Mouse (Mus musculus) yolk sac, embryonic 10.5 days (tissue): ENCODE measurements at regions not wholly inside any gene's neighbourhood (a gene's known extent, or its start where the extent isn't known, plus 50 kb on each side); places are given as distances from the start of the nearest gene placed in this dataset.

Source experiments
- DNase-seq: peaks from one replicate; pipeline ENCODE4 v3.0.0-alpha.2; 2017; ENCODE audit warnings: low spot score

DNA sequence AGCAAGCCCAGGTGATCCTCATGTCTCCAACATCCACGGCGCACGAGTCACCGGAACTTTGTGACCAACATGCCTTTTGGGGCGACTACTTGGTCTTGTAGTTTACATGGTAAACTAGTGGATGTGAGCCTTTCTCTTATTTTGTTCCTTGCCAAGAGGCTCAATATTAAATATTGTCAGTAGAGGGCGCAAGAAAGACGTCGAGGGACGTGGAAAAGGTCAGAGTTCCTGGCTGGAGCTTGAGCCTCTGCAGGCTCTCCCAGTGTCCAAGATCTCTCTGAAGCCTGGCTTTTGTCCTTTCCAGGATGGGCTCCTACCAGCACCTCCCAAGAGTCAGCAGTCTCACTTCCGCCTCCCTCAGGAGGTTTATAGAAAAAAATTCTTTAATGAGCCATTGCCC, 458.8 kb downstream of the Tmem182 start:
- DNase-seq = no peak

DNA sequence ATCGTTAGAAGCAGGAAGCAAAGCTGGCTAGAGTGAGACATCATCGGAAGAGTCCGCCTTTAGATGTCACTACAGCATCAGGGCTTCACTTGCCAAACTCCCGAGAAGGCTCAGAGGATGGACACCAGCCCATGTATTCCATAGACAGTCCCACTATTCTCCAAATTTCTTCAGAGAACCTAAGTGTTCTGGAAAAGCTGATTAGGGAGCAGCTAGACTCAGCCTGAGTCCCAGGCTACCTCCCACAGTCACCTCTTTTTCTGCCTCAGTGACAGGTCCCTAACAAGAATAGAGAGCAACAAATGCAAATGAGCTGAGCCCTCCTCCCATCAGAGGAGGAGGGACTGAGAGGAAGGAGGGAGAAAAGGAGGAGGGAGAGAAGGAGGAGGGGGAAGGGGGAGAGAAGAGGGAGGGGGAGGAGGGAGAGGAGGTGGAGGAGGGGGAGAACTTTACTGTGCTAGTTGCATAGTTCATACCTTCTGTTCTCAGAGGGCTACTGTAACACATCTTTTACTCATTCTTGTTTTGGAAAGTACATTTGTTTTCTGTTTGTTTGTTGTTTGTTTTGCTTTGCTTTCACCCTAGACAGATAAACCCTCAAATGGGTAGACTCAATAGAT, 465.8 kb downstream of the Tmem182 start:
- no peak for DNase-seq

DNA sequence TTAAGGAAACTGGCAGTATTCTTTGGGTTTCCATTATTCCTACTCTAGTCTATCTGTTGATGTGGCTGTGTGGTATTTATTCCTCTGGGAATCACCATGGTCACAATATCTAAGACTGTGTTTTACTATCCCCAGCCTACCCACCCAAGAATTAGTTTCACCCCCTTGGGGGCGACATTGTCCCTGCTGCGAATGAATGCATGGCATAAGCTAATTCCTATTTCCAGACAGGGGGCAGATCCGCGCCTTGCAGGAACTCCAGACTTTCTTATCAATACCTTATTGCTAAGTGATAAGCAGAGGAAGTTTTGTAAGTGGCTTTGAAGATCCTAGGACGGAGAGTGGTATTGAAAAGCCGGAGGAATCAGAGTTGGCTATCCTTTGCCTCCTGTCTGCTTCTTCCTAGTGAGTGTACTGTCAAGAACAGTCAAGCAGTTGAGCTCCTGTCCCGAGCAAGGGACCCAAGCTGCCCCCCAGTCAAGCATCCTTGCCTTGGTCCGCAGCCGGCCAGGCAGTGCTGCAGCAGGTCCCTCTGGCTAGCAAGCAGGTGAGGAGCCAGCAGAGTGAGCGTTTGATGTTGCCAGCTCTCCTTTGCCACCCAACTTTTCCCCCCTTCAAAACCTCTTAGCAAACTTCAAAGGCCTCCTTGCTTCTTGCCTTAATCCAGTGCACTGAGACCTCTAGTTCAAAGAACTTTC, 469.3 kb downstream of the Tmem182 start:
- DNase-seq = peak; percentile 2

DNA sequence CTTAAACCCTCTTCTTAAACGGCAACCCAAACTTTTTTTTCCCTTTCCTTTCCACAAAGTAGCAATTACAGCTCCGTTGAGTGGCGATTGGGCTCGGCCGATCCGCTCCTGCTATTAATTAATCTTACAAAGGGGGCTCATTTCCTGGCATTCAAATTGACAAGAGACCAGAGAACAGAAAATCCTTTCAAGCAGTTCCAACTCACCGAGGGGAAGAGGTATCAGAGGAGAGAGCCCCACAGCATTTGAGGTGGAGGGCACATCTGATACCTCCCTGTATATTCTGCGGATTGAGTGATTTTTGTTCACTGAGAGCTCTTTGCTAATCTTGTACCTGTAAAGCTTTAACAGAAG, 469.8 kb downstream of the Tmem182 start:
- DNase-seq = no peak

DNA sequence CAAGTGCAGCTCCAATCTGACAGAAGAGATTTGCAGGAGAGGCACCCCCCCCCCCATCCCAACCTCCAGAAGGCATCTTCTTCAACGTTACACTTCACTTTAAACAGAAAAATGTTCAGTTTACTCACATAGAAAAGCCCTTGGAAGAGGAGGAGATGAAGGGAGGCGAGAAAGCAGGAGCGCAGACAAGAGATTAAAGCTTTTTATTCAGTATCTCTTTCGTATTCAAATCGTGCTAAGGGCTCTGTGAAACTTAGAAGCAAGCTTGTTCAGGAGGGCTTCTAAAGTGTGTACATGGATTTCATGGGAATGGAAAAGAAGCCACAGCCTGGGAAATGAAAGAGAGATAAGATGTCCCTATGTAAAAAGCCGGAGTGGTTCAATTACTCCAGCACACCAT, 470.2 kb downstream of the Tmem182 start:
- no peak for DNase-seq

DNA sequence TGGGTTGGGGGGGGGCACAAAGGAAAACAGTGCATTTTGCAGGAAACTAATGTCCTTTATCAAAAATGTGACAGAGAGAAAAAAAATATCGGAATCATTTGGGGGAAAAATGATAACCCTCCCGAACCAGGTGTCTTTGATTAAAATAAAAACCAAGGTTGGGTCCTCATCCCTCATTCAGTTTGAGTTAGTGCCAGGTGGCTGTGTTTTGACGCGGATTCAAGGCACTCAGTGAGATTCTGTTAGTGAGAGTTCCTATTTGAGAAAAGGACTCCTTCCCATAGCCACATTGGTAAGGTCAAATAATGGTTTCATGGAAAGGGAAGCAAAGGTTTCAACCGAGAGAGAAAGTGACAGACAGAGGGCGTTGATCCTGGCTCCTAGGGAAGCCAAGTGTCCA, 470.9 kb downstream of the Tmem182 start:
- DNase-seq = no peak

DNA sequence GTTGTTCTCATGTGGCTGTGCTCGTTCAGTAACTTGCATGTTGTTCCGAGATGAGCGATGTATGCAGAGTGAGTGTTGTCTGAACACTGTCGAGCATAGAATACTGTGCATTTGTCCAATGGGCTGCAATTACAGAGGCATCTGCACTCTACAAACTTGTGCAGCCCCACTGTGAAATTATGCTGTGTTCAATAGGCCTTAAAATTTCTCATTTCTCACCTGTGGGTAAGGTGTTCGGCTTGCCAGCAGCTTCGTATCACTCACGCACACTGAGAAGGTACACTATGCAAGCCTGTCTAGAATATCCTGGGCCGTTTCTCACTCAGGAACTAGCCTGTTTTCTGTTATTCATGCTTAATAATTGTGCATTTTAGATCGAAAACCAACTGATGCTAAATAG, 479.8 kb downstream of the Tmem182 start:
- DNase-seq = no peak

DNA sequence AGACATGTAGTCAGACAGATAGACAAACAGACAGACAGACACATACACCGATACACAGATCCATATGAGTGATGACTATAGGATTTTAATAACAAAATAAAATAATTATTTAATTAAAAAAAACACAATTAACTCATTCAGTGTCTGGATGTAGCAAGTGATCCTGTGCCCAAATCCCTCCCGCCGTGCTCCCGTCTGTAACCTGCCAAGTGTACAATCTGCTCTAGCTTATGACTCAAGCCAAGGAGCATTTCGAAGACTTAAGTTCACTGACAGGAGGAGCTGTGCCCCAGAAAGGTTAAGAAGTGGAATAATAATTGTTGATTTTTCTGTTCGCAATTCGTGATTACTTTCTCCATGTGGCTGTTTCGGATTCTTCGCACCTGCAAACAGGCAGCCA, 480.8 kb downstream of the Tmem182 start:
- no peak for DNase-seq

DNA sequence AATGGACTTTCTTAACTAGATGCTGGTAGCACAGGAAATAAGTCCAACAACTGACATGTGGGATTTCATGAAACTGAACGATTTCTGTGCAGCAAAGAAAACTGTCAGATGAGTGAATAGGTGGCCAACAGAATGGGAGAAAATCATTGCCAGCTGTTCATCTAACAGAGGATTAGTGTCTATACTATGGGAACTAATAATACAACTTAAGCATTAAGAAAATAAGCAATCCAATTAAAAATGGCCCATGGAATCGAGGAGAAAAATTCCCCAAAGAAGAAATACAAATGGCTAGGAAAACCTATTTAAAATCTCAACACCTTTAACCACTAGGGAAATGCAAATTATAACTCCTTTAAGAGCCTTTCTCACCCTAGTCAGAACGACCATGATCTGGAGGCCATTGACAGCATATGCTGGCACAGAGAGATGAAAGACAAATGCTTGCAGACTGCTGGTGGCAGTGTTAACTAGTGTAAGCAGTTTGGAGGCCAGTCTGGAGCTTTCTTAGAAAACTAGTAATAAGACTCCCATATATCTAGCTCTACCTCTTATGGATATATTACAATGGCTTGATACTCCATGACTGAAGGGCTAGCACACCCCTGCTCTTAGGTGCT, 521.6 kb downstream of the Tmem182 start:
- no peak for DNase-seq

DNA sequence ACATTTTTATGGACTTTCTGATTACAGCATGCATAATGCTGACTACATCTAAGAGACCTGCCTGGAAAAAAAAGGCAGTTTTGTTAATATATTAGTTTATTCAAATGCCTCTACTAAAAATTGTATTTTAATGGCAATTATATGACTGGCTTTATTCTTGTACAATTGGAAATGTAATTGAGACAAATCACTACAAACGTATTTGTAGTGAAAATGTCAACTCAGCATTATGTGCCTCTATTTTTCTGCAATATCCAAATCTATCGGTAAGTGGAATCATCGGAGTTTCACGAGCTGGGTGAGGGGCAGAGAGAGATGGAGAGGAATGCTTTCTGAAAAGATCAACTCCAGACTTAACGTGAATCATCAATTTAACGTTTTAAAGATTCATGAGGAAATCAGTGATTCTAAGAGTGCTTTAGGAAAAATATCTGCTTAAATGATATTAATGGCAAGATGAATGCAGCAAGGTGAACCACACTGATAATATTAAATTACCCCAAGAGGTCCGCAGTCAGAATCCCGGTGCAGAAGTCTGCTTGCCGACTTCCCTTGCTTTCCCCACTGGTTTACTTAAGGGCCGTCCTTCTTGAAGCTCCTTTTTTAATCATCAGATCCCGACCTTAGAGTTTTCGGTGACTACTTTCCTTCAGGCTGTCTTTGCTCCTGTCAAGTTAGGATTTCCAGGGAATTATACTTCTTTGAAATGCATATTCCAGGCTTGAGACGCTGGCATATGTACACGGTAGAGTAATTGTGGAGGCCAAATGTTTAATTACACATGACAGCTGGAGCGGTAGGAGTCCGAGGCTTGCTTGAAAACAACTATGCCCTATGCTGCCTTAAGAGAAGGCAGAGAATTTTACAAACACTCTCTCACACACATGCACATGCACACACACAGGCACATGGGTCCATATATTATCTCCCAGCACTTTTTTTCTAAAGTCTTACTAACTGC, 544.7 kb downstream of the Tmem182 start:
- DNase-seq = no peak

DNA sequence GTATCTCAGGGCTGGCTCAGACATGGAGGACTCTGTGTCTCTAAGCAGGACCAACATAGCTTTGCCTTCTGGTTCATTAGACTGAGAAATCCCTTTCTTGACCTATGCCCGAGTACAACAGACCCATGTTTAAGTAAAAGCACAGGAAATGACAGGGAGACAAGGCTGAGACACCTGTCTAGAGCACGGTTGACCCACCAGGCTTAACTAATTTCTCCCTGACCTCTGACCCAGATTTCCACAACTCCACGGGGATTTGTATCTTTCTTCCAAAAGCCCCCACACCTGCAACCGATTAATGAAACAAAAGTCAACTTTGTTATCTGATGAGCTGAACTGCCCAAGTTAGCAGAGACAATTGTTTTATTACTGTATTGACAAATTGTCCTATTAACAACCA, 553.7 kb downstream of the Tmem182 start:
- DNase-seq = no peak

DNA sequence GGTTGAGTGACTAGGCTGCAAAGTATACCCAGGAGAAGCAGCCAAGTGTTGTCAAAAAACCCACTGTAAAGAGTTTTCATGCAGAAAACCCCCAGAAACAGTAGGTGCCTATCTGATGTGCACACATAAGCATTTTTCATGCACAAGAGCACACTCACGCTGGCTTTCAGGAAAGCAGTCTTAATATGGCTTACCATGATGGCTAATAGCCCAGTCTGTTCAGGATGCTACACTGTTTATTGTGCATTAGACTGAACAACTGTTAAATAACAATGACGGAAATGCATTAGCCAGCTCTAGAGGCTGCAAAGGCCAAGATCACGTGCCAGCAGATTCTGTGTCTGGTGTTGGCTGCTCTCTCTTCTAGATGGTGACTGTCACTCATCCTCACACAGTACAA, 556.1 kb downstream of the Tmem182 start:
- no peak for DNase-seq

DNA sequence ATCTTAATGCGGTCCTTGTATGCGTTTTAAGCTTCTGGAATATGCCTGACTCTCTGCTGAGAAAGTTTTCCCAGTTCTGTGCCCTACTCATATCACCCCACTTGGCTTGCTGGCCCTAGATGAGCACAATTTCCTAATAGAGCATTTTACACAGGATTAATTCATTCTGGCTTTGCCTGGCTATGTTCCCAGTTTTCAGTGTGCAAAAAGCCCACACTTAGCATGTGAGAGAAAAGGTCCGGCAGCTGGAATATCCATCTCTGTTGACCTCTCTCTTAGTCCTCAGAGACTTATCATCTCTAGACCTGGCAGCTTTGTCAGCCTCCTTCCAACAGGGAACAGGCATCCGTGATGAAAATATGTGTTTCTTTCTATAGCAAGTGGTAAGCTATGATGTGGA, 574.6 kb downstream of the Tmem182 start:
- no peak for DNase-seq

DNA sequence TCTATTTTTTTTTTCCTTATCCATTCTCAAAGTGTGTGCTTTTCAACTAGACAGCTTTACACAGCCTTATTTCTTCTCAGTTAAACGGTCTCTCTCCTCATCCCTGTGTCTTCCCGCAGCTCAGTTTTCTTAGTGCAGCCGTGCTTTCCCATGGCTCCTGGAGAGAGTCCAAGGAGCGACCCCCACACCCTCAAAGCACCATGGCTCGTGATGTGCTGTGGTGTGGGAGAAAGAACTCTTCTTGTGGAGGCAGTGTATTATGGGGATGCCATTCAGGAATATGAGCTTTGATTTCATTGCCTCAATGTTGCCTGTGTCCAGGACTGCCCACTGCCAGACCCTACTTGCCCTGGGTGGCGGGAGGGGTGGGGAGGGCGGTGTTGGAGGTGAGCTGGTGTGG, 576.1 kb downstream of the Tmem182 start:
- no peak for DNase-seq

DNA sequence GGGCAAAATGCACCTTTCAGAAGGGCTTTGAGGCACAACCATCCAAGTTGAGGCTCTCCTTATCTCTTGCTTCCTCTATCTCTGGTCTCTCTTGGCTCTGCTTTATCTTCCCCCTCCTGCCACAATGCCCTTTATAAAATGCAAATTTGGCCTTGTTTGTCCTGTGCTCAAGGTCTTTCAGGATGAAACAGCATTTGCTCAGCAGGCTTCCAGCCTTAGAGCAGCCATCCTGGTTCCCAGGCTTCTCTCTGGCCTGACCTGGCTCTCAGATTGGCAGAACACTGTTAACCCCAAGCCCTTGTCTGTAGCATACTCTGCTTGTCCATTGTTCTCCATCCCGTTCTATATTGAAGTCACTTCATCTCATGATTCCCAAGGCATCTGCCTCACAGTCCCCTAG, 579.3 kb downstream of the Tmem182 start:
- DNase-seq = no peak

DNA sequence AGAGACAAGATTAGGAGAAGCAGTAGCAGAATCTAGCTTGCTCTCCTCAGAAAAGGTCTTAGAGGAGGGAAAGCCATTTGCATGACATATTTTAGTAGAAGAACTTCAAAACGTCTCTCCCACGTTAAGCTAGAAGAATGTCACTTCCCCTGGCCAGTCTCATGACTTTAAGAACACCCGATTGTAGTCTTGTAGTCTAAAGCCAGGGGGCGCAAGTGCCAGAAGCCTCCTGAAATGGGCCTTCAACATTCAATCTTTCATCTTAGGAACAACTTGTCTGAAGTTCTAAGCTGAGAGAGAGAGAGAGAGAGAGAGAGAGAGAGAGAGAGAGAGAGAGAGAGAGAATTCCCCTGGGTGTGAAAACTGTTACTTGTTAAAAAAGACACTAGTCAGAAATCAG, 581.0 kb downstream of the Tmem182 start:
- DNase-seq = no peak

DNA sequence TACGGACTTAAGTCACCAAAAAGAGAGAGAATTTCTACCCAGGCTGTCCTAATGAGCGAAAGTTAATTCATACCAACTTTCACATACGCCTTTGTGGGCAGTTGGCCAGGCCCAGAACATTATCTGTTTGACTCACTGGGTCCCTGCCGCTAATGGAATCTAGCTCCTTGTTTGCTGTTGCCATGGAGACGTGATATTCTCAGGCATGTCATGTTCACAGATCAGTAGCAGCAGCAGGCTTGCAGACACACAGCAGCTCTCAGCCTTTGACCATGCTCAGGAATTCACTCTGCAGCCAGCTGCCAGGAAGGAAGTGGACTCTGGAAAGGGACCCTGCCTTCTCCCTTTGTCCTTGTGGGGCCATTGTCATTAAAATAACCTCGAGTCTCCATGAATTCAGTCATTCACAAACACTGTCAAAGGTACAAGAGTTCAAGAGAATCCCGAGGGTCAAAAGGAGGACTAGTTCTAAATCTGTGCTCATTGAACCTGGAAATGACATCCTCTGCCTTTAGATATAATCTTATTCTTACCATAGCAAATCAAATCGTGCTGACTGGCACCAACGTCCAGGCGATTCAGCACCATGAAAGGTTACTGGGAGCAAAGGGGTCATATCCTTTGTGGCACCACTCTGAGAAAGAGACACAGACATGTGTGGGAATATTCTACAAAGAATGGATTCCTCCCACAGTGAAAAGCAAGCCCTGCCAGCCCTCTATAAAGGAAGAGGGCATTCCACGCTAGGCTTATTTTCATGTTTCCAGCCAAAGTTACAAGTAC, 584.9 kb downstream of the Tmem182 start:
- peak; percentile 72 for DNase-seq

DNA sequence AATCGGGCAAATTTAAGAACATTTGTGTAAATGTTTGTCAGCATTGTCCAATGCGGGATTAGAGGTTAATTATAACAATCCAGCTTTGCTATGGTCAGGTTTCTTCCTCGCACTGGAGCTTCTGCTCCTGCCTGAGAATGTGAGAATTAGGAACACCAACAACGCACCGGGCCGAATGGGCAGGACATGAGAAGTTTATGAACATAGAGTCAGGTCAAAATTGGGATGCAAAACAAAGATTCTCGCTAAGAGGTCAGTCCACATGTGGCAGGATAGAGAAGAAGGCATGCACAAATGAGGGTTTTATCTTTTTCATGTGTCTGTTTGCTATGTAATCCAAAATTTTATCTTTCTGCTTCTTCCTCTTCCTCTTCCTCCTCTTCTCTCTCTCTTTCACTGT, 585.7 kb downstream of the Tmem182 start:
- DNase-seq = no peak

DNA sequence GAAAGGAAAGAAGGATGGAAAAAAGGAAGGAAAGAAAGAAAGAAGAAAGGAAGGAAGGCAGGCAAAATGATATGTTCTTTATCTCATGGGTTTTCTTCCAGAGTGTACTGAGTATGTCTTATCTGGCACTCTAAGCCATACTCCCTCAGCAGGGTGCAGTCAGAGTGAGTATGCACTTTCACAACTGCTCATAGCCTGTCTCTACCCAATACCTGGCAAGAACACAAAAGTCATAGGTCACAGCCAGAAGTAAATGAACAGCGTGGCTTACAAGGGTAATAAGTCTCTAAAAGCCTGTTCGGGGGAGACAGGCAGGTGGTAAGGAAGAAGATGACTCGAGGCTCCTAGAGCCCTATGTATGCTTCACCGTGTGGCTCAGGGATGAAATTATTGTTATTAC, 587.9 kb downstream of the Tmem182 start:
- no peak for DNase-seq

DNA sequence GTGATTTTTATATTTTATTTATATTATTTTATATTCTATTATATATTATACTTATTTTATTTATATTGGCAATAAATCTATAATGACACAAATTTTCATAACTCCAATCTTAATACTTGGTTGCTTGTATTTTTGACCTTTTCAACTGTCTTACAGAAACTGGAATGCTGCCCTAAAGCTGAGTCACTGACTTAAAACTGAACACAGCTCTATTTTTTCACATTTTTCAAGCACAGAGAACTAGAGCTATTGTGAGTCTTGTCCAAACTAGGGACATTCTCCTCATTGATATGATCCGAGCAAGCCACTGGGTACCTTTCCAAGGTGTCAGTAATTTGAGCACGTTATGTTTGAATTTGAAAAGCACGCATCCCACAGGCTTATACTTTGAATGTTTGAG, 589.7 kb downstream of the Tmem182 start:
- no peak for DNase-seq

DNA sequence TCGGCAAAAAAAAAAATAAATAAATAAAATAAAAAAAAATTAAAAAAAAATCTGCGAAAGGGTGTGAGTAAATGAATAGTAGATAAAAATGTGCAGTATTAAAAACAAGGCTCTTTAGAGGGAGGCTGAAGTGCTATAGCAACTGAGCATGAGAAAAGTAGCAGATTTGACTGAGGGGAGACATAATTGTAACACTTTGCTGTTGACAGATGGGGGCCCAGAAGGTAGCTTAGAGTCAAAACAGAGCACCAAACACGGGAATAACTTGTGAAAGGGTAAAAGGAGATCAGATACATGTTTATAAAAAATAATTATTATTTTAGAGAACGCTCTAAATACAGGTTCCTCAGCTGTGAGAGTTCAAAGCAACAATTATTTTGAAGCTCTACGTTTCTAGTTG, 605.1 kb downstream of the Tmem182 start:
- no peak for DNase-seq

DNA sequence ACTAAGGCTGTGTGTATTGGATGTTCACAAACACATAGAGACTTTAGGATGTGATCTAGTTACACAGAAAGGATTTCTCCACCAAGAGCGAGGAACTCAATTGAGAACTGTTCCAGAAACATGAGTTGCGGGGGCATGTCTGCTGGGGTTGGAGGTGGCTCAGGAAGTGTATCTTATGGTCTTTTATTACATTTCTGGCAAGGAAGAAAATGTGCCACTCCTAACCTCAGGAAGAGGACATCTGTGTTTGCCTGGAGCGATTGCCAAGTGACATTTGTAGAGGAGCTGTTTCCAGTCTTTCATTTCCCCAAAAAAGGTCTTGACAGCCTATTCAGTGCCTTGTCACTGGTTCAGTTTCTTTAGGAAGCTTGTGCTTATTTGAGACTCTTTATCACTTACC, 606.2 kb downstream of the Tmem182 start:
- DNase-seq = no peak
